10 mouse cellular contexts compared by ENCODE assay signal in the genomic region with DNA sequence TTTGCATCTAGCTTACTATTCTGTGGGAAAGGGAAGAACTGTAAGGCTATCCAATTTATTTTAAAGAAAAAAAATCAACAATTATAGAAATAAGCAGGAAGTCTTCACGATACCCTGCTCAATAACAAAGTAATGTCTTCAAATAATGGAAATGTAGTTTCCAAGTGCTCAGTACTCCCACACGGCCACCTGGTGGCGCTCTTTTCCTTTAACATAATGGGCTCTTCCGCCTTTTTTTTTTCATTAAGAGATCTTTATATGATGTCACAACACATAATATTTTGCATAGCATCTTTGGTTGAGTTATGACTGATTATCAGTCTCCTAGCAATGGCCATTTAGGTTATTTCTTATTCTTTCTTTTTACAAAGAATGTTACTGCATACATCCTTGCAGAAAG. TPM values are rescaled to one million over a fixed set of nuclear protein-coding genes. Genes with fewer than 3 reads are reported as not detected.
DNase-seq lines count a peak whose midpoint lies in the region; ATAC-seq lines count a peak whose summit lies in the region.
"Had no signal": no experiment of that assay in that cellular context is flagged by ENCODE, and none has a peak within 500 bp of the region (broad histone marks: within the 10 kb centered on the region; RNA-seq: fewer than 3 reads in every experiment).

No protein-coding gene starts in this region.

- no peak overlapping the region for H3K27ac ChIP-seq in kidney, embryonic 16.5 days (ENCODE audit: low read length)
- H3K27ac ChIP-seq: hindbrain, embryonic 15.5 days had no signal

- H3K9ac ChIP-seq in kidney, embryonic 16.5 days (replicated peaks; ENCODE audit: low read length): no peak overlapping the region
- H3K9ac ChIP-seq: hindbrain, embryonic 15.5 days had no signal

- H3K4me2 ChIP-seq in kidney, embryonic 16.5 days (replicated peaks; ENCODE audit: low read depth, low read length): no peak overlapping the region
- H3K4me2 ChIP-seq: hindbrain, embryonic 15.5 days had no signal

- no peak overlapping the region for H3K4me3 ChIP-seq in kidney, embryonic 16.5 days (ENCODE audit: low read length)
- H3K4me3 ChIP-seq: hindbrain, embryonic 15.5 days; myocyte had no signal

- ATAC-seq in kidney, embryonic 16.5 days (ENCODE audit: low FRiP score, low TSS enrichment): no peak

- no peaks in the 10 kb centered on the region for H3K36me3 ChIP-seq in kidney, embryonic 16.5 days (ENCODE audit: insufficient read depth, low read length)
- H3K36me3 ChIP-seq in splenic B cell, adult 2 months (ENCODE audit: control insufficient read depth, insufficient read depth, low read length, poor library complexity, severe bottlenecking): no peaks in the 10 kb centered on the region
- H3K36me3 ChIP-seq: hindbrain, embryonic 15.5 days had no signal

- DNase-seq in kidney, postnatal 4 days: peak; percentile 10 to 19
- DNase-seq in testis, postnatal 10 days (ENCODE audit: low spot score): peak; percentile 45
- DNase-seq in testis, postnatal 14 days (ENCODE audit: low spot score): no peak
- peak; percentile 27 for DNase-seq in brain, adult 2 months (ENCODE audit: low read depth, low spot score)
- peak; percentile 11 for DNase-seq in splenic B cell, adult 2 months (ENCODE audit: low read depth, low spot score)
- DNase-seq in urinary bladder, adult 2 months (ENCODE audit: low spot score): no peak
- DNase-seq: cerebellum, adult 18-20 months had no signal

- H3K9me3 ChIP-seq in kidney, embryonic 16.5 days (ENCODE audit: low read length): no peaks in the 10 kb centered on the region
- H3K9me3 ChIP-seq: hindbrain, embryonic 15.5 days had no signal

- H3K4me1 ChIP-seq in kidney, embryonic 16.5 days (ENCODE audit: insufficient read depth, low read length): no peaks in the 10 kb centered on the region
- H3K4me1 ChIP-seq: hindbrain, embryonic 15.5 days had no signal

- WGBS in kidney, embryonic 16.5 days: 50% methylated on average over 4 of the region's 4 CpGs

- H3K27me3 ChIP-seq in kidney, embryonic 16.5 days (ENCODE audit: insufficient read depth, low read length): no peaks in the 10 kb centered on the region
- H3K27me3 ChIP-seq in splenic B cell, adult 2 months (ENCODE audit: control insufficient read depth, insufficient read depth, low read length, poor library complexity, severe bottlenecking): no peaks in the 10 kb centered on the region
- H3K27me3 ChIP-seq: hindbrain, embryonic 15.5 days had no signal

RNA-seq across cellular contexts. Expression of gene Kbtbd8, which starts 29.0 kb away (rescaled TPM):
- polyA plus RNA-seq in kidney, embryonic 16.5 days (2015; fragmentation: Nextera tagmentation; extraction: Ambion mirVana): 3.2 and 3.8 TPM in 2 replicates
- 0.88 and 1.2 TPM in 2 replicates for polyA plus RNA-seq in urinary bladder, adult 2 months (2012; rRNA removed)

Comparison
In these comparisons a context has a peak if more than half of its experiments do, and no peak if none do; other contexts are left out.
1. DNase-seq: peak in kidney, postnatal 4 days (2 of 2), testis, postnatal 10 days (single experiment), brain, adult 2 months (single experiment) and splenic B cell, adult 2 months (single experiment); none in testis, postnatal 14 days (single experiment) and urinary bladder, adult 2 months (single experiment).